Mouse (Mus musculus) kidney, embryonic 14.5 days (tissue): ENCODE results near the gene Mesp1. TPM values are rescaled to one million over a fixed set of nuclear protein-coding genes. Genes with fewer than 3 reads are reported as not detected.

ENCODE experiments used
- ATAC-seq: fragments of 200-750 bp; cut with Nextera tagmentation; 2 replicates; pipeline ENCODE4 v1.8.0; 2017; ENCODE audit warnings: moderate number of reproducible peaks, mild to moderate bottlenecking, moderate TSS enrichment, moderate library complexity; ENCODE audit not compliant: low FRiP score, low TSS enrichment
- H3K27ac ChIP-seq: fragments of 300-500 bp; sonication (generic); 2 replicates; pipeline ENCODE4 v1.5.1; 2014; ENCODE audit warnings: low read depth, mild to moderate bottlenecking, low read length, moderate library complexity, mixed read lengths
- H3K27me3 ChIP-seq: fragments of 300-500 bp; sonication (generic); 2 replicates; pipeline ENCODE4 v1.6.1; 2014; ENCODE audit warnings: mild to moderate bottlenecking, low read length; ENCODE audit not compliant: control insufficient read depth, insufficient read depth
- H3K36me3 ChIP-seq: fragments of 300-500 bp; sonication (generic); 2 replicates; pipeline ENCODE4 v1.6.1; 2014; ENCODE audit warnings: low read length, mixed read lengths; ENCODE audit not compliant: control insufficient read depth, insufficient read depth
- H3K4me1 ChIP-seq: fragments of 300-500 bp; sonication (generic); 2 replicates; pipeline ENCODE4 v1.6.1; 2014; ENCODE audit warnings: low read length, mixed read lengths; ENCODE audit not compliant: control insufficient read depth, insufficient read depth
- H3K4me2 ChIP-seq: fragments of 300-500 bp; sonication (generic); replicated peaks from 2 replicates; pipeline ENCODE4 v1.6.1; 2014; ENCODE audit warnings: low read depth, mild to moderate bottlenecking, low read length
- H3K4me3 ChIP-seq: fragments of 300-500 bp; sonication (generic); 2 replicates; pipeline ENCODE4 v1.5.1; 2014; ENCODE audit warnings: mild to moderate bottlenecking, low read length
- H3K9ac ChIP-seq: fragments of 300-500 bp; sonication (generic); 2 replicates; pipeline ENCODE4 v1.6.1; 2014; ENCODE audit warnings: low read depth, mild to moderate bottlenecking, low read length, moderate library complexity
- H3K9me3 ChIP-seq: fragments of 300-500 bp; sonication (generic); 2 replicates; pipeline ENCODE4 v1.6.1; 2016; ENCODE audit warnings: low read length; ENCODE audit not compliant: control insufficient read depth
- WGBS: fragments of 180-500 bp; shearing (Covaris S2); extraction: QIAGEN DNeasy Blood & Tissue Kit; methylation state at CpG from one replicate; pipeline ENCODE4 v1.1.7; 2014; 5-methylcytosine and 5-hydroxymethylcytosine counted together
- polyA plus RNA-seq: library from polyadenylated mRNA; unstranded; fragments of >200 nt; fragmentation: Nextera tagmentation; extraction: Ambion mirVana; gene quantifications from 2 replicates; pipeline ENCODE4 v1.2.1, GENCODE M21; 2014

The Mesp1 gene
- polyA plus RNA-seq, 1 experiment from 2014 or later: not detected

DNA sequence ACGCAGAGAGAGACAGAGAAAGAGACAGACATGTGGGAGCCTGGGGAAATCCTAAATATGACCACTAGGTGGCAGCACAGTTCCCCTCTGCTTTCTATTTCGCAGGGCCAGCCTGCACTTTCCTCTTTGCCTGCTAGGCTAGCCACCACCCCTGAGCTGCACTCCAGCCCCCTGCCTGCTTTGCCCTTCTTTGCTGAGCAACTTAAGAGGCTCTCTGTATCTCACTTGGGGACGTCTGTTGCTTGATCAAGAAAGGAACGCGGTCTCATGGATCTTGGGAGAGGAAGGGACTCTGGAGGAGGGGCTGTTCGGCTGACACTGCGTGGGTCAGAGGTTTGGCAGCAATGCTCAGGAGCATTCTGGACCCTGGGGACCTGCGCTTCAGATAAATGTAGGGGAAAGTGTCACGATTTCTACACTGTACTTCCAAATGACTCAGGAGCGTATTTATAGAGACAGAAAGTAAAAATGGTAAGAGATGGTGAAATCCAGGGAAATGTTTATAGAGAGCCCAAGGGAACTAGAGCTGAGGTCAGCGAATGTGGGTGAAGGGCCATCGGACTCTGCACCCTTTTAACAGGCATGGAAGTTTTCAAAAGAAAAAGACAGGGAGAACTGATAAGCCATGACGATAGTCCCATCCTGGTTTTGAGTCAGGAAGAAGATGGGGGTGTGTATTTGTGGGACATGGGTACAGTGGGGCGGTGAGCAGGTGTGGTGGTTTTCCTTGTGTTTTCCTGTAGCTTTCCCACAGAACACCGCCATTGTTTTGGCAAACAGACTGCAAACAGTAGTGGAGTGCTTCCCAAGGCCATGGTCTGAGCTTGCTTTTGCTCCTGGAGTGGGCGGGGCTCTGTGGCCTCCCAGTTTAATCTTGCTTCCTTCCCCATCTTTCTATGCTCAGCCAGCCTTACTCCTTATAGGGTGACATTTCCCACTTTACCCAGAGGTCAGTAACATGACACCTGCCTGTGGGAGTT is 12.7 kb downstream of the Mesp1 start:
- ATAC-seq: peak; percentile 75
- Histone ChIP-seq H3K4me3 (peak overlapping the region; percentile 26; the same call in 1 of the 2 replicates), H3K9ac (peak overlapping the region; percentile 47; the same call in 1 of the 2 replicates)

DNA sequence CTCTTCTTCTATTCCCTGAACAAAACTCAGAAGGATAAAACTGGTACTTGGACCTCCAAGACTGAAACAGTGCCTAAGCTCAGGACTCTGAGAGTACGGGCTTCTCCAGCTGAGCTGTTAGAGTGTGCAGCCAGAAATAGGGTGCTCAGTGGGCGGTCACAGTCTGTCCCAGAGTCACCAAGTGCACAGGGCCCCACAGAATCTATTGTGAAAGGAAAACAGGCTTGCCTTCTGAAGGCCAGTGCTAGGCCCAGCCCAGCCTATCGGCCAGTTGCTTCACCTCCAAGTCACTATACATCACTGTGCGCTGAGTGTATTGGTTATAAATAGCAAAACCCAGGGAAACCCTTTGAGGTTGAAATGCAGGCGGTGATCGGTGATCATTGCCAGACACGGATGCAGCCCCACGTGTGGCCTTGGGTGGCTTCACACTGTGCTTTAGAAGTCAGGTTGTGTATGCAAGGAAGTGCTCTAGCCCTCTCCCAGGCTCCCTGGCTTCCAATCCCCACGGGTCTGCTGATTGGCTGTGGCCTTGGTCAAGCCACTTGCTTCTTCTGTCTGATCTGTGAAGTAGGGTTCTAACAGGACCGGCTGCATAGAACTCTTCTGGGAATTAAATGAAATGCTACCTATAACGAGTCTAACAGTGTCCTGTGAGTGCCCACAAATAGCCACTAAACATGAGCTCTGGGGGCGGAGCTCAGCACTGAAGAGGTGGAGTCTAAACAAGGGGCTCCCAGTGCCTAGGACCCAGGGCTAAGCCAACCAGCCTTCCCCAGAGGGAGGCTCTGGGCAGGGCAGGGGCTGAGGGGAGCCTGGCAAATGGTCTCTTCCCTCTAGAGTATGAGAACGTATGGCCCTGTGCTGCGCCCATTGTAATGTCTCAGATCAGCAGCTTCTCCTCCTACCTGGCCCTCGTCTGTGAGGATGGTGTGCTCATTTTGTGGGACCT is 21.8 kb downstream of the Mesp1 start:
- H3K36me3 ChIP-seq: no peaks in the 10 kb centered on the region
- no peaks in the 10 kb centered on the region for H3K4me1 ChIP-seq
- no peak for ATAC-seq
- H3K9me3 ChIP-seq: no peaks in the 10 kb centered on the region
- H3K27ac ChIP-seq: no peak overlapping the region
- H3K4me3 ChIP-seq: no peak overlapping the region
- H3K27me3 ChIP-seq: no peaks in the 10 kb centered on the region
- no peak overlapping the region for H3K4me2 ChIP-seq
- H3K9ac ChIP-seq: no peak overlapping the region
- WGBS: 48% methylated on average over 15 of the region's 15 CpGs

More for the DNA sequence above, 12.7 kb downstream of the Mesp1 start:
- Histone ChIP-seq H3K9me3 (no peaks in the 10 kb centered on the region), H3K4me1 (peaks cover 4% of the 10 kb centered on the region; the same call in 1 of the 2 replicates), H3K4me2 (peak overlapping the region; percentile 36), H3K27ac (no peak overlapping the region), H3K36me3 (no peaks in the 10 kb centered on the region), H3K27me3 (no peaks in the 10 kb centered on the region)
- 30% methylated on average over 16 of the region's 16 CpGs for WGBS

DNA sequence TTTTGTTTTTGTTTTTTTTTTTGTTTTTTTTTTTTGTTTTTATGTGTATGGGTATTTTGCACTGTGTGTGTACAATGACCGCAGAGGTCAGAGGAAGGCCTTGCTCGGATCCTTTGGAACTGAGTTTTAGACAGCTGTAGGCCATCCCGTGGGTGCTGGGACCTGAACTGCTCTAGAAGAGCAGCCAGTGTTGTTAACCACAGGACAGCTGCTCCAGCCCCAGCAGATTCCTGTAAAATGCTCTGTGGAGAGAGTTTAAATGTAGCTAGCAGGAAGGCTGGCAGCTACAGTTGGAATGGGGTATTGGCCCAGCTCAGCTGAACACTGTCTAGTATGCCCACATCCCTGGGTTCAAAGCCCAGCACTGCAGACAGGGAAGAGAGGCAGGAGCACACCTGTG is 23.9 kb downstream of the Mesp1 start:
- Histone ChIP-seq H3K27me3 (no peaks in the 10 kb centered on the region), H3K4me3 (no peak overlapping the region), H3K4me1 (no peaks in the 10 kb centered on the region), H3K9me3 (no peaks in the 10 kb centered on the region), H3K36me3 (no peaks in the 10 kb centered on the region), H3K4me2 (no peak overlapping the region), H3K9ac (no peak overlapping the region), H3K27ac (no peak overlapping the region)
- WGBS: 82% methylated on average over 3 of the region's 3 CpGs
- ATAC-seq: no peak

GRCm38 (mm10) chr7:79765991-79766390 is 27.6 kb downstream of the Mesp1 start:
- ATAC-seq: no peak
- H3K4me3 ChIP-seq: no peak overlapping the region
- no peaks in the 10 kb centered on the region for H3K36me3 ChIP-seq
- H3K27ac ChIP-seq: no peak overlapping the region
- H3K4me1 ChIP-seq: no peaks in the 10 kb centered on the region
- WGBS: 57% methylated on average over 1 of the region's 1 CpGs
- H3K9ac ChIP-seq: no peak overlapping the region
- no peaks in the 10 kb centered on the region for H3K27me3 ChIP-seq
- no peaks in the 10 kb centered on the region for H3K9me3 ChIP-seq
- no peak overlapping the region for H3K4me2 ChIP-seq

GRCm38 (mm10) chr7:79762106-79762505 is 31.5 kb downstream of the Mesp1 start:
- H3K27ac ChIP-seq: no peak overlapping the region
- H3K27me3 ChIP-seq: no peaks in the 10 kb centered on the region
- no peak overlapping the region for H3K9ac ChIP-seq
- no peak for ATAC-seq
- no peaks in the 10 kb centered on the region for H3K9me3 ChIP-seq
- H3K4me2 ChIP-seq: no peak overlapping the region
- WGBS: 77% methylated on average over 8 of the region's 8 CpGs
- H3K36me3 ChIP-seq: no peaks in the 10 kb centered on the region
- H3K4me3 ChIP-seq: no peak overlapping the region
- no peaks in the 10 kb centered on the region for H3K4me1 ChIP-seq

- 79% methylated on average over 5 of the region's 5 CpGs for WGBS
Observed at GRCm38 (mm10) chr7:79761124-79761876, 32.3 kb downstream of the Mesp1 start.

GRCm38 (mm10) chr7:79759766-79760165 is 33.8 kb downstream of the Mesp1 start:
- Histone ChIP-seq H3K27ac (no peak overlapping the region), H3K4me1 (no peaks in the 10 kb centered on the region), H3K4me2 (no peak overlapping the region), H3K4me3 (no peak overlapping the region), H3K27me3 (no peaks in the 10 kb centered on the region), H3K36me3 (no peaks in the 10 kb centered on the region), H3K9ac (no peak overlapping the region), H3K9me3 (no peaks in the 10 kb centered on the region)
- no peak for ATAC-seq

More at GRCm38 (mm10) chr7:79761124-79761876, 32.3 kb downstream of the Mesp1 start:
- H3K9me3 ChIP-seq: no peaks in the 10 kb centered on the region
- ATAC-seq: no peak
- H3K27me3 ChIP-seq: no peaks in the 10 kb centered on the region
- H3K27ac ChIP-seq: no peak overlapping the region
- no peak overlapping the region for H3K9ac ChIP-seq
- H3K4me2 ChIP-seq: no peak overlapping the region
- no peaks in the 10 kb centered on the region for H3K36me3 ChIP-seq
- H3K4me3 ChIP-seq: no peak overlapping the region
- H3K4me1 ChIP-seq: no peaks in the 10 kb centered on the region

- Histone ChIP-seq H3K9me3 (no peaks in the 10 kb centered on the region), H3K9ac (no peak overlapping the region), H3K4me1 (no peaks in the 10 kb centered on the region), H3K36me3 (no peaks in the 10 kb centered on the region), H3K27ac (no peak overlapping the region), H3K4me3 (no peak overlapping the region), H3K27me3 (no peaks in the 10 kb centered on the region), H3K4me2 (no peak overlapping the region)
- no peak for ATAC-seq
- WGBS: 69% methylated on average over 6 of the region's 6 CpGs
Observed at GRCm38 (mm10) chr7:79758176-79758575, 35.4 kb downstream of the Mesp1 start.
